Mouse (Mus musculus) stomach, embryonic 16.5 days (tissue): ENCODE measurements around the gene Fermt2. TPM values are rescaled to one million over a fixed set of nuclear protein-coding genes. Genes with fewer than 3 reads are reported as not detected.
"Not testable (repeated sequence)": the region's sequence is repeated elsewhere in the genome, so short reads cannot be mapped to it uniquely, and the experiment has no call there.

Experiments used
- ATAC-seq: fragments of 200-750 bp; cut with Nextera tagmentation; 2 replicates; pipeline ENCODE4 v1.8.0; 2017; ENCODE audit warnings: moderate number of reproducible peaks, moderate TSS enrichment; ENCODE audit not compliant: insufficient read depth, low FRiP score
- H3K27ac ChIP-seq: fragments of 300-500 bp; sonication (generic); 2 replicates; pipeline ENCODE4 v1.5.1; 2014; ENCODE audit warnings: low read length
- H3K27me3 ChIP-seq: fragments of 300-500 bp; sonication (generic); 2 replicates; pipeline ENCODE4 v1.6.1; 2014; ENCODE audit warnings: low read length, control low read depth, mixed read lengths; ENCODE audit not compliant: control insufficient read depth, insufficient read depth
- H3K36me3 ChIP-seq: fragments of 300-500 bp; sonication (generic); 2 replicates; pipeline ENCODE4 v1.6.1; 2014; ENCODE audit warnings: low read length; ENCODE audit not compliant: control insufficient read depth, insufficient read depth
- H3K4me1 ChIP-seq: fragments of 300-500 bp; sonication (generic); 2 replicates; pipeline ENCODE4 v1.6.1; 2014; ENCODE audit warnings: low read length, control low read depth, mixed read lengths; ENCODE audit not compliant: control insufficient read depth, insufficient read depth
- H3K4me2 ChIP-seq: fragments of 300-500 bp; sonication (generic); 2 replicates; pipeline ENCODE4 v1.6.1; 2014; ENCODE audit warnings: low read depth, low read length, mixed read lengths
- H3K4me3 ChIP-seq: fragments of 300-500 bp; sonication (generic); replicated peaks from 2 replicates; pipeline ENCODE4 v1.5.1; 2014; ENCODE audit warnings: mild to moderate bottlenecking, low read length
- H3K9ac ChIP-seq: fragments of 300-500 bp; sonication (generic); 2 replicates; pipeline ENCODE4 v1.6.1; 2014; ENCODE audit warnings: low read length
- H3K9me3 ChIP-seq: fragments of 300-500 bp; sonication (generic); replicated peaks from 2 replicates; pipeline ENCODE4 v1.6.1; 2016; ENCODE audit warnings: low read length, control low read depth; ENCODE audit not compliant: control insufficient read depth
- WGBS: fragments of 180-500 bp; shearing (Covaris S2); extraction: QIAGEN DNeasy Blood & Tissue Kit; methylation state at CpG from one replicate; pipeline ENCODE4 v1.1.7; 2014; 5-methylcytosine and 5-hydroxymethylcytosine counted together
- polyA plus RNA-seq: library from polyadenylated mRNA; unstranded; fragments of >200 nt; fragmentation: Nextera tagmentation; extraction: Ambion mirVana; gene quantifications from 2 replicates; pipeline ENCODE4 v1.2.1, GENCODE M21; 2015

Fermt2 gene
- polyA plus RNA-seq, 1 experiment from 2014 or later, result 235 TPM

GRCm38 (mm10) chr14:45478515-45478914 lies 51.4 kb downstream of the Fermt2 start:
- Histone ChIP-seq H3K4me2 (no peak overlapping the region), H3K27me3 (no peaks in the 10 kb centered on the region), H3K9me3 (no peaks in the 10 kb centered on the region), H3K4me3 (no peak overlapping the region), H3K36me3 (peaks cover 24% of the 10 kb centered on the region; the same call in 1 of the 2 replicates), H3K27ac (peak overlapping the region; percentile 21; the same call in 1 of the 2 replicates), H3K4me1 (peaks cover 3% of the 10 kb centered on the region; the same call in 1 of the 2 replicates), H3K9ac (no peak overlapping the region)
- ATAC-seq, result no peak
- 39% methylated on average over 3 of the region's 3 CpGs for WGBS

DNA sequence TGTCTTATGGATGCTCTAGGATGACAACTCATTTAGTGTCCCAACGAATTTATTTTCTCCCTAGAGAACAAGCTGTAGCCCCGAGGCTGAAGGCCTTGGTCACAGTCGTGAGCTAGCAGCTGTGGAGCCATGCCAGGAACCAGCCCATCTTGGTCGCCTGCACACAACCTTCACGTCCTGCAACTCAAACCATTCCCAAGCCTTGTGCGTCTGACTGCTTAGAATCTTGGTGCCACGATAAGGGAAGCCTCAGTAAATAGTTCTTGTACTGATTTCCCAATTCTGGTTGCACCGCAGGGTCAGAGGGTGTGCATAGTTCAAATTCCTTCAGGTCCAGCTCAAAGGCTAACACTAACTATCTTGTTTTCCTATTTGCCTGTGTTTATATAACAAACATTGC lies 52.3 kb downstream of the Fermt2 start:
- Histone ChIP-seq H3K4me2 (no peak overlapping the region), H3K27ac (no peak overlapping the region), H3K9ac (no peak overlapping the region), H3K4me1 (peaks cover 3% of the 10 kb centered on the region; the same call in 1 of the 2 replicates), H3K4me3 (no peak overlapping the region), H3K27me3 (no peaks in the 10 kb centered on the region), H3K9me3 (no peaks in the 10 kb centered on the region), H3K36me3 (peaks cover 24% of the 10 kb centered on the region; the same call in 1 of the 2 replicates)
- ATAC-seq, result no peak
- WGBS, result 24% methylated on average over 8 of the region's 8 CpGs

DNA sequence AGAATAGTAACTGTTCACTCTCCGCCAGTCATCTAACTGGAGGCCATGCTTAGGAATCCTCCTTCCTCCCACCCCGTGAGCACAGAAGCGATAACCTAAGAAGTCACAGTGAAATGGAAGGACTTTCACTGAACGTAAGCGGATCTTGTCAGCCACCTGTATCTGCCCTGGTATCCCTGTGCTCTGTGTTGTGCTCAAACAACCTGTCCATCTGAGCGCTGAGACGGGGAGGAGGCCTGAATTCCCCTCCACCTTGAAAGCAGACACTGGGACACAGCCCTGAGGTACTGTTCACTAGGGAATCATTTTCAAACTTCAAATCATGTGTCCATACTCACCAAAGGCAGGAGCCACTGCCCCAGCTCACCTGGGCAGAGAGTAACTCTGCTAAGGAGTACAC lies 52.9 kb downstream of the Fermt2 start:
- ATAC-seq, result no peak
- Histone ChIP-seq H3K36me3 (peaks cover 24% of the 10 kb centered on the region; the same call in 1 of the 2 replicates), H3K9ac (no peak overlapping the region), H3K4me1 (peaks cover 3% of the 10 kb centered on the region; the same call in 1 of the 2 replicates), H3K27ac (no peak overlapping the region), H3K4me3 (no peak overlapping the region), H3K9me3 (no peaks in the 10 kb centered on the region), H3K27me3 (no peaks in the 10 kb centered on the region), H3K4me2 (no peak overlapping the region)
- 80% methylated on average over 7 of the region's 7 CpGs for WGBS

DNA sequence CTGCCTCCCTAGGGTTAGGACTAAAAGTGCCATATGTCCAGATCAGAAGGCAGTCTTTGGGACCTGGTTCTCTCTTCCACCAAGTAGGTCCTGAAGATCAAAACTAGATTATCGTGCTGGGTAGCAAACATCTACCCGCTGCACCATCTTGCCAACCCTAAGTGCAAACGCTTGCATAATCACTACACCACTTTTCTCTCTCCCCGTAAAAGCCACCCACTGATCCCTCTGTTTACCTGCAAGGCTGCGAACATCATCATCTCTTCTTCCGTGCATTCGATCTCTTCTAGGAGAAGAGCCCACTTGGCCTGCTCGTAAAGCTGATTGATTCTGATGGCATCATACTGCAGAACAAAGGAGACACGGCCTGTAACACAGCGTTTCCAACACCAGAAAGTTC lies 57.4 kb downstream of the Fermt2 start:
- WGBS, result 90% methylated on average over 10 of the region's 10 CpGs
- H3K9ac ChIP-seq, result no peak overlapping the region
- ATAC-seq, result no peak
- H3K27me3 ChIP-seq, result no peaks in the 10 kb centered on the region
- no peak overlapping the region for H3K4me3 ChIP-seq
- no peaks in the 10 kb centered on the region for H3K9me3 ChIP-seq
- no peak overlapping the region for H3K27ac ChIP-seq
- H3K4me1 ChIP-seq, result peaks cover 2% of the 10 kb centered on the region; the same call in 1 of the 2 replicates
- peaks cover 30% of the 10 kb centered on the region for H3K36me3 ChIP-seq
- H3K4me2 ChIP-seq, result no peak overlapping the region

- Histone ChIP-seq H3K9ac (no peak overlapping the region), H3K36me3 (peaks cover 30% of the 10 kb centered on the region), H3K27ac (no peak overlapping the region), H3K4me3 (no peak overlapping the region), H3K4me1 (peaks cover 2% of the 10 kb centered on the region; the same call in 1 of the 2 replicates), H3K9me3 (no peaks in the 10 kb centered on the region), H3K4me2 (no peak overlapping the region), H3K27me3 (no peaks in the 10 kb centered on the region)
- no peak for ATAC-seq
- 94% methylated on average over 8 of the region's 8 CpGs for WGBS
Measured at GRCm38 (mm10) chr14:45469446-45469845, 60.5 kb downstream of the Fermt2 start.

GRCm38 (mm10) chr14:45466371-45466770 lies 63.5 kb downstream of the Fermt2 start:
- not testable (repeated sequence) for H3K9ac ChIP-seq, H3K4me2 ChIP-seq, ATAC-seq, H3K9me3 ChIP-seq, H3K27me3 ChIP-seq, H3K4me1 ChIP-seq, H3K4me3 ChIP-seq, H3K27ac ChIP-seq
- H3K36me3 ChIP-seq, result peaks cover 36% of the 10 kb centered on the region
- WGBS, result 90% methylated on average over 8 of the region's 8 CpGs

- WGBS, result 62% methylated on average over 19 of the region's 19 CpGs
Measured at GRCm38 (mm10) chr14:45464036-45465035, 65.6 kb downstream of the Fermt2 start.

GRCm38 (mm10) chr14:45463599-45463998 lies 66.3 kb downstream of the Fermt2 start:
- H3K4me3 ChIP-seq, result no peak overlapping the region
- no peaks in the 10 kb centered on the region for H3K9me3 ChIP-seq
- H3K27ac ChIP-seq, result peak overlapping the region; percentile 75
- no peaks in the 10 kb centered on the region for H3K27me3 ChIP-seq
- H3K4me2 ChIP-seq, result no peak overlapping the region
- peak; percentile 89 for ATAC-seq
- peaks cover 9% of the 10 kb centered on the region; the same call in 1 of the 2 replicates for H3K4me1 ChIP-seq
- peaks cover 27% of the 10 kb centered on the region; the same call in 1 of the 2 replicates for H3K36me3 ChIP-seq
- 0 out of 2 replicates have a peak overlapping the region, but pooled peaks have one; percentile 33 for H3K9ac ChIP-seq
- WGBS, result 9% methylated on average over 10 of the region's 10 CpGs

More at GRCm38 (mm10) chr14:45464036-45465035, 65.6 kb downstream of the Fermt2 start:
- no peak overlapping the region for H3K4me2 ChIP-seq
- 0 out of 2 replicates have a peak, but pooled peaks have one; percentile 34 for ATAC-seq
- no peaks in the 10 kb centered on the region for H3K9me3 ChIP-seq
- H3K27me3 ChIP-seq, result no peaks in the 10 kb centered on the region
- H3K27ac ChIP-seq, result peak overlapping the region; percentile 75
- peak overlapping the region; percentile 46 for H3K9ac ChIP-seq
- H3K36me3 ChIP-seq, result peaks cover 33% of the 10 kb centered on the region
- peaks cover 9% of the 10 kb centered on the region; the same call in 1 of the 2 replicates for H3K4me1 ChIP-seq
- H3K4me3 ChIP-seq, result no peak overlapping the region
